Mouse (Mus musculus): Measurements from ENCODE around the gene Mrpl43. TPM values are rescaled to one million over a fixed set of nuclear protein-coding genes. Genes with fewer than 3 reads are reported as not detected.

Gene Mrpl43
- polyA plus RNA-seq, 1 experiment = 43.4 TPM

GRCm38 (mm10) chr19:44991031-44991430 lies 15.2 kb downstream of the Mrpl43 start:
- Histone ChIP-seq H3K27ac (ENCODE audit: control insufficient read depth, insufficient read depth, low read depth, low read length) (no peak overlapping the region), H3K36me3 (ENCODE audit: control insufficient read depth, insufficient read depth, low read length) (no peaks in the 10 kb centered on the region), H3K4me3 (ENCODE audit: control insufficient read depth, low read depth, low read length) (no peak overlapping the region), H3K27me3 (ENCODE audit: control insufficient read depth, insufficient read depth, low read length) (0 out of 2 replicates have a peak, but pooled peaks cover 2% of the 10 kb centered on the region), H3K4me1 (ENCODE audit: control insufficient read depth, insufficient read depth, low read length) (peaks cover 14% of the 10 kb centered on the region)
- TF ChIP-seq POLR2A (IDR thresholded peaks at IDR 0.05; ENCODE audit: control insufficient read depth, low read depth, low read length) = no peak
- no peak for TF ChIP-seq CTCF (IDR thresholded peaks at IDR 0.05; ENCODE audit: control insufficient read depth, insufficient read depth, insufficient replicate concordance, low read depth, low read length)

GRCm38 (mm10) chr19:44989567-44990495 lies 16.4 kb downstream of the Mrpl43 start:
- no peaks in the 10 kb centered on the region for H3K36me3 ChIP-seq (ENCODE audit: control insufficient read depth, insufficient read depth, low read length)
- no peak for TF ChIP-seq CTCF (IDR thresholded peaks at IDR 0.05; ENCODE audit: control insufficient read depth, insufficient read depth, insufficient replicate concordance, low read depth, low read length)
- TF ChIP-seq POLR2A (IDR thresholded peaks at IDR 0.05; ENCODE audit: control insufficient read depth, low read depth, low read length) = no peak
- H3K27ac ChIP-seq (ENCODE audit: control insufficient read depth, insufficient read depth, low read depth, low read length) = no peak overlapping the region
- peaks cover 14% of the 10 kb centered on the region for H3K4me1 ChIP-seq (ENCODE audit: control insufficient read depth, insufficient read depth, low read length)
- H3K27me3 ChIP-seq (ENCODE audit: control insufficient read depth, insufficient read depth, low read length) = 0 out of 2 replicates have a peak, but pooled peaks cover 2% of the 10 kb centered on the region
- peak overlapping the region; percentile 64 for H3K4me3 ChIP-seq (ENCODE audit: control insufficient read depth, low read depth, low read length)

GRCm38 (mm10) chr19:44988831-44989566 lies 17.2 kb downstream of the Mrpl43 start, which contains the start of gene Sema4g:
Gene Sema4g, plus strand, starts transcription at chr19:44989101.
- Histone ChIP-seq H3K36me3 (ENCODE audit: control insufficient read depth, insufficient read depth, low read length) (no peaks in the 10 kb centered on the region), H3K4me3 (ENCODE audit: control insufficient read depth, low read depth, low read length) (peak within 1 kb of the TSS; percentile 78), H3K27me3 (ENCODE audit: control insufficient read depth, insufficient read depth, low read length) (0 out of 2 replicates have a peak, but pooled peaks cover 2% of the 10 kb centered on the region), H3K4me1 (ENCODE audit: control insufficient read depth, insufficient read depth, low read length) (peaks cover 14% of the 10 kb centered on the region), H3K27ac (ENCODE audit: control insufficient read depth, insufficient read depth, low read depth, low read length) (no peak within 1 kb of the TSS)
- TF ChIP-seq POLR2A (IDR thresholded peaks at IDR 0.05; ENCODE audit: control insufficient read depth, low read depth, low read length) (no peak), CTCF (IDR thresholded peaks at IDR 0.05; ENCODE audit: control insufficient read depth, insufficient read depth, insufficient replicate concordance, low read depth, low read length) (no peak)

GRCm38 (mm10) chr19:44988321-44988720 lies 17.9 kb downstream of the Mrpl43 start:
- Histone ChIP-seq H3K27me3 (ENCODE audit: control insufficient read depth, insufficient read depth, low read length) (0 out of 2 replicates have a peak, but pooled peaks cover 2% of the 10 kb centered on the region), H3K36me3 (ENCODE audit: control insufficient read depth, insufficient read depth, low read length) (no peaks in the 10 kb centered on the region; the same call in 1 of the 2 replicates), H3K27ac (ENCODE audit: control insufficient read depth, insufficient read depth, low read depth, low read length) (no peak overlapping the region), H3K4me1 (ENCODE audit: control insufficient read depth, insufficient read depth, low read length) (peaks cover 14% of the 10 kb centered on the region), H3K4me3 (ENCODE audit: control insufficient read depth, low read depth, low read length) (peak overlapping the region; percentile 78; the same call in 1 of the 2 replicates)
- TF ChIP-seq CTCF (IDR thresholded peaks at IDR 0.05; ENCODE audit: control insufficient read depth, insufficient read depth, insufficient replicate concordance, low read depth, low read length) = no peak
- TF ChIP-seq POLR2A (IDR thresholded peaks at IDR 0.05; ENCODE audit: control insufficient read depth, low read depth, low read length) = no peak

- no peak overlapping the region for H3K4me3 ChIP-seq (ENCODE audit: control insufficient read depth, low read depth, low read length)
- H3K4me1 ChIP-seq (ENCODE audit: control insufficient read depth, insufficient read depth, low read length) = peaks cover 14% of the 10 kb centered on the region
- TF ChIP-seq CTCF (IDR thresholded peaks at IDR 0.05; ENCODE audit: control insufficient read depth, insufficient read depth, insufficient replicate concordance, low read depth, low read length) = no peak
- no peak for TF ChIP-seq POLR2A (IDR thresholded peaks at IDR 0.05; ENCODE audit: control insufficient read depth, low read depth, low read length)
- no peak overlapping the region for H3K27ac ChIP-seq (ENCODE audit: control insufficient read depth, insufficient read depth, low read depth, low read length)
- H3K36me3 ChIP-seq (ENCODE audit: control insufficient read depth, insufficient read depth, low read length) = no peaks in the 10 kb centered on the region; the same call in 1 of the 2 replicates
- 0 out of 2 replicates have a peak, but pooled peaks cover 2% of the 10 kb centered on the region for H3K27me3 ChIP-seq (ENCODE audit: control insufficient read depth, insufficient read depth, low read length)
These were observed 18.4 kb downstream of the Mrpl43 start for GRCm38 (mm10) chr19:44987851-44988250.

GRCm38 (mm10) chr19:44987004-44987403 lies 19.2 kb downstream of the Mrpl43 start:
- TF ChIP-seq POLR2A (IDR thresholded peaks at IDR 0.05; ENCODE audit: control insufficient read depth, low read depth, low read length) (no peak), CTCF (IDR thresholded peaks at IDR 0.05; ENCODE audit: control insufficient read depth, insufficient read depth, insufficient replicate concordance, low read depth, low read length) (no peak)

More at GRCm38 (mm10) chr19:44987004-44987403, 19.2 kb downstream of the Mrpl43 start:
- 0 out of 2 replicates have a peak, but pooled peaks cover 2% of the 10 kb centered on the region for H3K27me3 ChIP-seq (ENCODE audit: control insufficient read depth, insufficient read depth, low read length)
- H3K4me1 ChIP-seq (ENCODE audit: control insufficient read depth, insufficient read depth, low read length) = peaks cover 10% of the 10 kb centered on the region
- no peaks in the 10 kb centered on the region; the same call in 1 of the 2 replicates for H3K36me3 ChIP-seq (ENCODE audit: control insufficient read depth, insufficient read depth, low read length)
- no peak overlapping the region for H3K4me3 ChIP-seq (ENCODE audit: control insufficient read depth, low read depth, low read length)
- no peak overlapping the region for H3K27ac ChIP-seq (ENCODE audit: control insufficient read depth, insufficient read depth, low read depth, low read length)
